Mouse (Mus musculus) cortical plate, adult 2 months (tissue): ENCODE data around the gene Fbxo3. TPM values are rescaled to one million over a fixed set of nuclear protein-coding genes. Genes with fewer than 3 reads are reported as not detected.

Experiments
- H3K27ac ChIP-seq: fragments of 200-500 bp; 2 replicates; pipeline ENCODE4 v1.5.1; 2012; ENCODE audit warnings: low read length, control low read depth, inconsistent platforms; ENCODE audit not compliant: insufficient read depth
- H3K4me1 ChIP-seq: fragments of 200-500 bp; 2 replicates; pipeline ENCODE4 v1.6.1; 2011; ENCODE audit warnings: low read length; ENCODE audit not compliant: control insufficient read depth, insufficient read depth
- H3K4me3 ChIP-seq: fragments of 200-500 bp; 2 replicates; pipeline ENCODE4 v1.5.1; 2011; ENCODE audit warnings: mild to moderate bottlenecking, low read length, control low read depth; ENCODE audit not compliant: insufficient read depth
- CTCF ChIP-seq: fragments of 200-500 bp; IDR thresholded peaks from 2 replicates; pipeline ENCODE4 v1.5.1; 2011; ENCODE audit warnings: mild to moderate bottlenecking, control low read depth, low read length; ENCODE audit not compliant: insufficient read depth; ENCODE audit errors: extremely low read depth
- POLR2A ChIP-seq: fragments of 200-500 bp; IDR thresholded peaks from 2 replicates; pipeline ENCODE4 v1.6.1; 2011; ENCODE audit warnings: mild to moderate bottlenecking, low read length, control low read depth; ENCODE audit not compliant: insufficient read depth; ENCODE audit errors: extremely low read depth
- polyA plus RNA-seq: library from polyadenylated mRNA; depleted of rRNA; stranded (reverse); fragments of >200 nt; gene quantifications from 2 replicates; pipeline ENCODE4 v1.2.3, GENCODE M21; 2012

Gene Fbxo3
- polyA plus RNA-seq, 1 experiment: 55.4 TPM

GRCm38 (mm10) chr2:104034832-104035472 is 7.4 kb downstream of the Fbxo3 start:
- no peak overlapping the region for H3K27ac ChIP-seq
- H3K4me3 ChIP-seq: no peak overlapping the region
- TF ChIP-seq POLR2A (no peak), CTCF (peak; percentile 97)
- H3K4me1 ChIP-seq: peaks cover 1% of the 10 kb centered on the region; the same call in 1 of the 2 replicates

GRCm38 (mm10) chr2:104035595-104035994 is 8.1 kb downstream of the Fbxo3 start:
- no peak overlapping the region for H3K4me3 ChIP-seq
- H3K4me1 ChIP-seq: peaks cover 1% of the 10 kb centered on the region; the same call in 1 of the 2 replicates
- no peak overlapping the region for H3K27ac ChIP-seq
- TF ChIP-seq POLR2A (no peak), CTCF (no peak)

GRCm38 (mm10) chr2:104036316-104036715 is 8.8 kb downstream of the Fbxo3 start:
- Histone ChIP-seq H3K27ac (no peak overlapping the region), H3K4me3 (no peak overlapping the region), H3K4me1 (peaks cover 1% of the 10 kb centered on the region; the same call in 1 of the 2 replicates)
- TF ChIP-seq CTCF (no peak), POLR2A (no peak)

GRCm38 (mm10) chr2:104038236-104038635 is 10.7 kb downstream of the Fbxo3 start:
- Histone ChIP-seq H3K4me3 (no peak overlapping the region), H3K4me1 (peaks cover 1% of the 10 kb centered on the region; the same call in 1 of the 2 replicates), H3K27ac (no peak overlapping the region)
- TF ChIP-seq POLR2A (no peak), CTCF (no peak)

- TF ChIP-seq CTCF: no peak
- no peak for TF ChIP-seq POLR2A
- Histone ChIP-seq H3K4me1 (no peaks in the 10 kb centered on the region), H3K4me3 (no peak overlapping the region)
Measured at GRCm38 (mm10) chr2:104041632-104042031, 14.1 kb downstream of the Fbxo3 start.

GRCm38 (mm10) chr2:104042766-104043165 is 15.2 kb downstream of the Fbxo3 start:
- TF ChIP-seq CTCF (no peak), POLR2A (no peak)
- Histone ChIP-seq H3K27ac (no peak overlapping the region), H3K4me3 (no peak overlapping the region), H3K4me1 (no peaks in the 10 kb centered on the region)

More at GRCm38 (mm10) chr2:104041632-104042031, 14.1 kb downstream of the Fbxo3 start:
- H3K27ac ChIP-seq: no peak overlapping the region

- TF ChIP-seq POLR2A (no peak), CTCF (no peak)
- Histone ChIP-seq H3K4me1 (no peaks in the 10 kb centered on the region), H3K27ac (no peak overlapping the region), H3K4me3 (no peak overlapping the region)
Measured at GRCm38 (mm10) chr2:104043624-104044478, 16.3 kb downstream of the Fbxo3 start.

- TF ChIP-seq POLR2A (no peak), CTCF (no peak)
- Histone ChIP-seq H3K4me3 (no peak overlapping the region), H3K4me1 (no peaks in the 10 kb centered on the region), H3K27ac (no peak overlapping the region)
Measured at GRCm38 (mm10) chr2:104044479-104045080, 17.1 kb downstream of the Fbxo3 start.

- no peak for TF ChIP-seq CTCF
- no peak overlapping the region for H3K4me3 ChIP-seq
Measured at GRCm38 (mm10) chr2:104058381-104058780, 30.9 kb downstream of the Fbxo3 start.

GRCm38 (mm10) chr2:104058954-104059353 is 31.4 kb downstream of the Fbxo3 start:
- H3K4me1 ChIP-seq: no peaks in the 10 kb centered on the region
- H3K27ac ChIP-seq: no peak overlapping the region
- TF ChIP-seq CTCF (no peak), POLR2A (no peak)
- H3K4me3 ChIP-seq: no peak overlapping the region

More at GRCm38 (mm10) chr2:104058381-104058780, 30.9 kb downstream of the Fbxo3 start:
- Histone ChIP-seq H3K4me1 (no peaks in the 10 kb centered on the region), H3K27ac (no peak overlapping the region)
